Mouse (Mus musculus): ENCODE measurements at regions not wholly inside any gene's neighbourhood (a gene's known extent, or its start where the extent isn't known, plus 50 kb on each side); places are given as distances from the start of the nearest gene placed in this dataset.

- DNase-seq: no peak
These were observed 65.0 kb downstream of the Dmac1 start for GRCm38 (mm10) chr4:75213176-75213476.

GRCm38 (mm10) chr4:75212396-75213175, 65.5 kb downstream of the Dmac1 start:
- peak; percentile 1 to 11 for DNase-seq
